Mouse (Mus musculus) kidney, adult 2 months (tissue): ENCODE data around the gene Lhb.

Source experiments
- CTCF ChIP-seq: fragments of 200-500 bp; conservative IDR thresholded peaks from 2 replicates; pipeline ENCODE4 v1.5.1; 2011; ENCODE audit warnings: low read depth, mild to moderate bottlenecking, control low read depth, low read length, moderate library complexity, mixed read lengths; ENCODE audit not compliant: insufficient read depth, insufficient read length
- POLR2A ChIP-seq: fragments of 200-500 bp; IDR thresholded peaks from one replicate; pipeline ENCODE4 v1.6.1; 2011; ENCODE audit warnings: low read depth, low read length, control low read depth

- no peak for TF ChIP-seq CTCF
- no peak for TF ChIP-seq POLR2A
These were observed 19.0 kb upstream of the Lhb start for GRCm38 (mm10) chr7:45401521-45402085.
